Mouse (Mus musculus) midbrain, embryonic 15.5 days (tissue): Measurements from ENCODE around the gene Cdk15. TPM values are rescaled to one million over a fixed set of nuclear protein-coding genes. Genes with fewer than 3 reads are reported as not detected.

Experiments used
- ATAC-seq: fragments of 200-750 bp; cut with Nextera tagmentation; replicated peaks from 2 replicates; pipeline ENCODE4 v1.8.0; 2017; ENCODE audit warnings: moderate TSS enrichment
- H3K27ac ChIP-seq: fragments of 300-500 bp; sonication (generic); 2 replicates; pipeline ENCODE4 v1.5.1; 2015; ENCODE audit warnings: mild to moderate bottlenecking, inconsistent platforms
- H3K27me3 ChIP-seq: fragments of 300-500 bp; sonication (generic); replicated peaks from 2 replicates; pipeline ENCODE4 v1.6.1; 2015; ENCODE audit warnings: inconsistent platforms
- H3K36me3 ChIP-seq: fragments of 300-500 bp; sonication (generic); replicated peaks from 2 replicates; pipeline ENCODE4 v1.6.1; 2015; ENCODE audit warnings: inconsistent platforms
- H3K4me1 ChIP-seq: fragments of 300-500 bp; sonication (generic); 2 replicates; pipeline ENCODE4 v1.6.1; 2015; ENCODE audit warnings: inconsistent platforms
- H3K4me2 ChIP-seq: fragments of 300-500 bp; sonication (generic); 2 replicates; pipeline ENCODE4 v1.6.1; 2015; ENCODE audit warnings: inconsistent platforms, mild to moderate bottlenecking, moderate library complexity
- H3K4me3 ChIP-seq: fragments of 300-500 bp; sonication (generic); 2 replicates; pipeline ENCODE4 v1.5.1; 2015; ENCODE audit warnings: mild to moderate bottlenecking, inconsistent platforms
- H3K9ac ChIP-seq: fragments of 300-500 bp; sonication (generic); 2 replicates; pipeline ENCODE4 v1.6.1; 2015; ENCODE audit warnings: mild to moderate bottlenecking, inconsistent platforms
- H3K9me3 ChIP-seq: fragments of 300-500 bp; sonication (generic); 2 replicates; pipeline ENCODE4 v1.6.1; 2016; ENCODE audit warnings: inconsistent platforms
- WGBS: fragments of 180-500 bp; shearing (Covaris S2); methylation state at CpG from one replicate; pipeline ENCODE4 v1.1.7; 2015; ENCODE audit warnings: mixed read lengths; 5-methylcytosine and 5-hydroxymethylcytosine counted together
- polyA plus RNA-seq: library from polyadenylated mRNA; unstranded; fragments of >200 nt; fragmentation: Nextera tagmentation; extraction: Ambion mirVana; gene quantifications from 2 replicates; pipeline ENCODE4 v1.2.1, GENCODE M21; 2015

Gene Cdk15
- polyA plus RNA-seq, 1 experiment from 2014 or later = 1.8 TPM

GRCm38 (mm10) chr1:59237614-59238211 is 19.0 kb upstream of the Cdk15 start:
- peak; percentile 57 for ATAC-seq
- 1% methylated on average over 19 of the region's 19 CpGs for WGBS
- H3K4me2 ChIP-seq = peak overlapping the region; percentile 72

GRCm38 (mm10) chr1:59243770-59244169 is 12.9 kb upstream of the Cdk15 start:
- H3K27me3 ChIP-seq = no peaks in the 10 kb centered on the region
- WGBS = 65% methylated on average over 2 of the region's 2 CpGs
- no peak overlapping the region for H3K27ac ChIP-seq
- no peak overlapping the region for H3K4me2 ChIP-seq
- no peaks in the 10 kb centered on the region for H3K4me1 ChIP-seq
- no peak overlapping the region for H3K4me3 ChIP-seq
- H3K9me3 ChIP-seq = no peaks in the 10 kb centered on the region
- H3K9ac ChIP-seq = no peak overlapping the region
- no peaks in the 10 kb centered on the region for H3K36me3 ChIP-seq
- no peak for ATAC-seq

More at GRCm38 (mm10) chr1:59237614-59238211, 19.0 kb upstream of the Cdk15 start:
- Histone ChIP-seq H3K4me1 (peaks cover 20% of the 10 kb centered on the region), H3K36me3 (no peaks in the 10 kb centered on the region), H3K27me3 (no peaks in the 10 kb centered on the region), H3K9me3 (no peaks in the 10 kb centered on the region), H3K27ac (peak overlapping the region; percentile 79), H3K9ac (peak overlapping the region; percentile 44), H3K4me3 (peak overlapping the region; percentile 88)

- ATAC-seq = peak; percentile 73
- Histone ChIP-seq H3K9ac (no peak overlapping the region), H3K36me3 (no peaks in the 10 kb centered on the region), H3K9me3 (no peaks in the 10 kb centered on the region), H3K4me3 (no peak overlapping the region), H3K27me3 (no peaks in the 10 kb centered on the region), H3K4me2 (no peak overlapping the region), H3K27ac (no peak overlapping the region), H3K4me1 (no peaks in the 10 kb centered on the region)
- 5% methylated on average over 9 of the region's 9 CpGs for WGBS
These were observed 9.1 kb upstream of the Cdk15 start for GRCm38 (mm10) chr1:59247602-59248001.

- ATAC-seq = peak; percentile 84
These were observed 3.9 kb upstream of the Cdk15 start for GRCm38 (mm10) chr1:59252762-59253161.

GRCm38 (mm10) chr1:59253301-59253909 is 3.3 kb upstream of the Cdk15 start:
- under 1% methylated on average over 15 of the region's 18 CpGs for WGBS
- peak; percentile 58 for ATAC-seq
- H3K9me3 ChIP-seq = no peaks in the 10 kb centered on the region

More at GRCm38 (mm10) chr1:59252762-59253161, 3.9 kb upstream of the Cdk15 start:
- Histone ChIP-seq H3K36me3 (no peaks in the 10 kb centered on the region), H3K27me3 (0 out of 2 replicates have a peak, but pooled peaks cover 5% of the 10 kb centered on the region), H3K4me1 (peaks cover 10% of the 10 kb centered on the region), H3K4me3 (peak overlapping the region; percentile 31), H3K9ac (no peak overlapping the region), H3K4me2 (peak overlapping the region; percentile 56), H3K27ac (no peak overlapping the region), H3K9me3 (no peaks in the 10 kb centered on the region)
- 8% methylated on average over 7 of the region's 7 CpGs for WGBS

GRCm38 (mm10) chr1:59257736-59258135 is 1.0 kb downstream of the Cdk15 start:
- Histone ChIP-seq H3K4me2 (no peak overlapping the region), H3K9me3 (no peaks in the 10 kb centered on the region), H3K9ac (no peak overlapping the region), H3K27ac (no peak overlapping the region), H3K27me3 (0 out of 2 replicates have a peak, but pooled peaks cover 5% of the 10 kb centered on the region), H3K4me1 (peaks cover 12% of the 10 kb centered on the region), H3K4me3 (no peak overlapping the region), H3K36me3 (no peaks in the 10 kb centered on the region)
- 11% methylated on average over 3 of the region's 3 CpGs for WGBS
- ATAC-seq = no peak; the same call in 1 of the 2 replicates

More at GRCm38 (mm10) chr1:59253301-59253909, 3.3 kb upstream of the Cdk15 start:
- Histone ChIP-seq H3K9ac (peak overlapping the region; percentile 41; the same call in 1 of the 2 replicates), H3K4me1 (peaks cover 12% of the 10 kb centered on the region), H3K4me3 (peak overlapping the region; percentile 31), H3K27ac (no peak overlapping the region), H3K27me3 (0 out of 2 replicates have a peak, but pooled peaks cover 5% of the 10 kb centered on the region), H3K36me3 (no peaks in the 10 kb centered on the region), H3K4me2 (peak overlapping the region; percentile 56)

- no peaks in the 10 kb centered on the region for H3K36me3 ChIP-seq
These were observed 12.2 kb downstream of the Cdk15 start for GRCm38 (mm10) chr1:59268931-59269330.

GRCm38 (mm10) chr1:59269466-59269865 is 12.8 kb downstream of the Cdk15 start:
- 86% methylated on average over 6 of the region's 6 CpGs for WGBS
- ATAC-seq = no peak
- no peaks in the 10 kb centered on the region for H3K27me3 ChIP-seq
- H3K9ac ChIP-seq = no peak overlapping the region
- H3K27ac ChIP-seq = no peak overlapping the region
- no peak overlapping the region for H3K4me2 ChIP-seq
- H3K9me3 ChIP-seq = no peaks in the 10 kb centered on the region
- H3K4me1 ChIP-seq = no peaks in the 10 kb centered on the region
- H3K36me3 ChIP-seq = no peaks in the 10 kb centered on the region
- no peak overlapping the region for H3K4me3 ChIP-seq

More at GRCm38 (mm10) chr1:59268931-59269330, 12.2 kb downstream of the Cdk15 start:
- Histone ChIP-seq H3K9me3 (no peaks in the 10 kb centered on the region), H3K4me3 (no peak overlapping the region), H3K9ac (no peak overlapping the region), H3K27me3 (no peaks in the 10 kb centered on the region), H3K4me1 (no peaks in the 10 kb centered on the region), H3K27ac (no peak overlapping the region), H3K4me2 (no peak overlapping the region)
- WGBS = 59% methylated on average over 8 of the region's 8 CpGs
- ATAC-seq = no peak

GRCm38 (mm10) chr1:59269951-59270689 is 13.4 kb downstream of the Cdk15 start:
- no peaks in the 10 kb centered on the region for H3K4me1 ChIP-seq
- H3K36me3 ChIP-seq = no peaks in the 10 kb centered on the region
- peak overlapping the region; percentile 58 for H3K27ac ChIP-seq
- H3K9ac ChIP-seq = no peak overlapping the region
- WGBS = 51% methylated on average over 20 of the region's 20 CpGs
- H3K4me2 ChIP-seq = peak overlapping the region; percentile 22; the same call in 1 of the 2 replicates
- 0 out of 2 replicates have a peak, but pooled peaks have one; percentile 24 for ATAC-seq
- H3K4me3 ChIP-seq = no peak overlapping the region
- H3K9me3 ChIP-seq = no peaks in the 10 kb centered on the region
- no peaks in the 10 kb centered on the region for H3K27me3 ChIP-seq

GRCm38 (mm10) chr1:59272189-59272588 is 15.5 kb downstream of the Cdk15 start:
- Histone ChIP-seq H3K27me3 (no peaks in the 10 kb centered on the region), H3K36me3 (no peaks in the 10 kb centered on the region), H3K4me2 (no peak overlapping the region), H3K4me1 (no peaks in the 10 kb centered on the region), H3K9ac (no peak overlapping the region), H3K27ac (no peak overlapping the region), H3K4me3 (no peak overlapping the region), H3K9me3 (no peaks in the 10 kb centered on the region)
- WGBS = 38% methylated on average over 3 of the region's 3 CpGs
- no peak for ATAC-seq

- H3K4me2 ChIP-seq = no peak overlapping the region
- no peaks in the 10 kb centered on the region for H3K9me3 ChIP-seq
- no peaks in the 10 kb centered on the region for H3K4me1 ChIP-seq
- no peak overlapping the region for H3K4me3 ChIP-seq
- H3K27me3 ChIP-seq = no peaks in the 10 kb centered on the region
- WGBS = 84% methylated on average over 5 of the region's 5 CpGs
- no peak for ATAC-seq
- H3K27ac ChIP-seq = no peak overlapping the region
- H3K36me3 ChIP-seq = no peaks in the 10 kb centered on the region
- H3K9ac ChIP-seq = no peak overlapping the region
These were observed 29.2 kb downstream of the Cdk15 start for GRCm38 (mm10) chr1:59285880-59286279.

- Histone ChIP-seq H3K27me3 (no peaks in the 10 kb centered on the region), H3K4me3 (no peak overlapping the region), H3K4me2 (no peak overlapping the region), H3K27ac (no peak overlapping the region), H3K9me3 (no peaks in the 10 kb centered on the region), H3K9ac (no peak overlapping the region), H3K36me3 (no peaks in the 10 kb centered on the region), H3K4me1 (no peaks in the 10 kb centered on the region)
- ATAC-seq = no peak
- WGBS = 74% methylated on average over 13 of the region's 13 CpGs
These were observed 29.7 kb downstream of the Cdk15 start for GRCm38 (mm10) chr1:59286316-59286850.
